Mouse (Mus musculus) testis, adult 2 months (tissue): ENCODE results near the gene Myo1b. TPM values are rescaled to one million over a fixed set of nuclear protein-coding genes. Genes with fewer than 3 reads are reported as not detected.

Experiments used
- H3K27ac ChIP-seq: fragments of 200-500 bp; 2 replicates; pipeline ENCODE4 v1.5.1; 2012; ENCODE audit warnings: low read depth, low read length; ENCODE audit not compliant: control insufficient read depth, insufficient read depth
- H3K27me3 ChIP-seq: fragments of 200-500 bp; 2 replicates; pipeline ENCODE4 v1.6.1; 2012; ENCODE audit warnings: mild to moderate bottlenecking, low read length, moderate library complexity; ENCODE audit not compliant: control insufficient read depth, insufficient read depth
- H3K36me3 ChIP-seq: fragments of 200-500 bp; 2 replicates; pipeline ENCODE4 v1.6.1; 2012; ENCODE audit warnings: mild to moderate bottlenecking, low read length; ENCODE audit not compliant: control insufficient read depth, insufficient read depth
- H3K4me1 ChIP-seq: fragments of 200-500 bp; 2 replicates; pipeline ENCODE4 v1.6.1; 2012; ENCODE audit warnings: low read length; ENCODE audit not compliant: control insufficient read depth, insufficient read depth
- H3K4me3 ChIP-seq: fragments of 200-500 bp; 2 replicates; pipeline ENCODE4 v1.5.1; 2012; ENCODE audit warnings: low read depth, mild to moderate bottlenecking, low read length, moderate library complexity, mixed read lengths; ENCODE audit not compliant: control insufficient read depth
- CTCF ChIP-seq: fragments of 200-500 bp; IDR thresholded peaks from 2 replicates; pipeline ENCODE4 v1.5.1; 2012; ENCODE audit warnings: low read depth, mild to moderate bottlenecking, inconsistent platforms, low read length, moderate library complexity; ENCODE audit not compliant: control insufficient read depth, insufficient read depth, insufficient replicate concordance
- POLR2A ChIP-seq: fragments of 200-500 bp; IDR thresholded peaks from 2 replicates; pipeline ENCODE4 v1.6.1; 2012; ENCODE audit warnings: low read depth, mild to moderate bottlenecking, inconsistent platforms, low read length, moderate library complexity; ENCODE audit not compliant: control insufficient read depth
- polyA plus RNA-seq: library from polyadenylated mRNA; depleted of rRNA; stranded (reverse); fragments of >200 nt; gene quantifications from 2 replicates; pipeline ENCODE4 v1.2.3, GENCODE M21; 2012

Myo1b gene
- polyA plus RNA-seq, 1 experiment = 0.89 TPM

- Histone ChIP-seq H3K4me3 (no peak overlapping the region), H3K36me3 (no peaks in the 10 kb centered on the region), H3K27ac (no peak overlapping the region), H3K4me1 (no peaks in the 10 kb centered on the region), H3K27me3 (no peaks in the 10 kb centered on the region)
- TF ChIP-seq CTCF (no peak), POLR2A (no peak)
Observed at GRCm38 (mm10) chr1:51770504-51770871, 145.4 kb downstream of the Myo1b start.

GRCm38 (mm10) chr1:51769815-51770503 lies 145.9 kb downstream of the Myo1b start:
- Histone ChIP-seq H3K36me3 (no peaks in the 10 kb centered on the region), H3K4me3 (no peak overlapping the region), H3K4me1 (no peaks in the 10 kb centered on the region), H3K27me3 (no peaks in the 10 kb centered on the region), H3K27ac (no peak overlapping the region)
- TF ChIP-seq CTCF (no peak), POLR2A (no peak)

- no peaks in the 10 kb centered on the region for H3K27me3 ChIP-seq
- no peaks in the 10 kb centered on the region for H3K4me1 ChIP-seq
- no peak overlapping the region for H3K4me3 ChIP-seq
- H3K27ac ChIP-seq = no peak overlapping the region
- no peak for TF ChIP-seq CTCF
- TF ChIP-seq POLR2A = no peak
- H3K36me3 ChIP-seq = no peaks in the 10 kb centered on the region
Observed at GRCm38 (mm10) chr1:51766271-51766670, 149.6 kb downstream of the Myo1b start.

GRCm38 (mm10) chr1:51765156-51765555 lies 150.7 kb downstream of the Myo1b start:
- Histone ChIP-seq H3K4me3 (no peak overlapping the region), H3K27ac (no peak overlapping the region), H3K27me3 (no peaks in the 10 kb centered on the region), H3K36me3 (no peaks in the 10 kb centered on the region), H3K4me1 (no peaks in the 10 kb centered on the region)
- TF ChIP-seq CTCF = no peak
- TF ChIP-seq POLR2A = no peak

GRCm38 (mm10) chr1:51759657-51760056 lies 156.2 kb downstream of the Myo1b start:
- H3K4me1 ChIP-seq = no peaks in the 10 kb centered on the region
- no peaks in the 10 kb centered on the region for H3K36me3 ChIP-seq
- no peaks in the 10 kb centered on the region for H3K27me3 ChIP-seq
- no peak for TF ChIP-seq CTCF
- no peak for TF ChIP-seq POLR2A
- no peak overlapping the region for H3K27ac ChIP-seq
- no peak overlapping the region for H3K4me3 ChIP-seq

- H3K27ac ChIP-seq = no peak overlapping the region
- TF ChIP-seq POLR2A = no peak
- no peak for TF ChIP-seq CTCF
- no peak overlapping the region for H3K4me3 ChIP-seq
- no peaks in the 10 kb centered on the region for H3K4me1 ChIP-seq
- no peaks in the 10 kb centered on the region for H3K36me3 ChIP-seq
- no peaks in the 10 kb centered on the region for H3K27me3 ChIP-seq
Observed at GRCm38 (mm10) chr1:51758326-51759109, 157.4 kb downstream of the Myo1b start.

GRCm38 (mm10) chr1:51753621-51754020 lies 162.2 kb downstream of the Myo1b start:
- no peak overlapping the region for H3K4me3 ChIP-seq
- no peaks in the 10 kb centered on the region for H3K4me1 ChIP-seq
- H3K27ac ChIP-seq = no peak overlapping the region
- H3K27me3 ChIP-seq = no peaks in the 10 kb centered on the region
- no peak for TF ChIP-seq CTCF
- TF ChIP-seq POLR2A = no peak
- no peaks in the 10 kb centered on the region for H3K36me3 ChIP-seq
